Mouse (Mus musculus) myocyte (in vitro differentiated cells): ENCODE results near the gene Gm14137.

Source experiments
- CEBPB ChIP-seq: IDR thresholded peaks from 2 replicates; pipeline ENCODE4 v1.6.1; 2011; ENCODE audit warnings: mild to moderate bottlenecking, moderate library complexity; ENCODE audit not compliant: poor library complexity, insufficient read depth, severe bottlenecking
- MAX ChIP-seq: IDR thresholded peaks from one replicate; pipeline ENCODE4 v1.6.1; 2011; ENCODE audit warnings: low read depth, mild to moderate bottlenecking, control low read depth
- MYOD1 ChIP-seq, 3 experiments: IDR thresholded peaks; one replicate each; pipeline ENCODE4 v1.6.1; 2011; ENCODE audit warnings: control low read depth in 2 of 3, low read depth in 2 of 3, mild to moderate bottlenecking in 2 of 3, moderate library complexity in 1 of 3; ENCODE audit not compliant: insufficient read length in 2 of 3, control insufficient read depth in 1 of 3
- POLR2A ChIP-seq: IDR thresholded peaks from one replicate; pipeline ENCODE4 v1.6.1; 2011; ENCODE audit warnings: low read depth, mild to moderate bottlenecking, control low read depth, moderate library complexity; ENCODE audit not compliant: insufficient read length
- POLR2AphosphoS2 ChIP-seq: IDR thresholded peaks from one replicate; pipeline ENCODE4 v1.6.1; 2011; ENCODE audit warnings: low read depth, control low read depth; ENCODE audit not compliant: insufficient read length
- REST ChIP-seq: IDR thresholded peaks from one replicate; pipeline ENCODE4 v1.6.1; 2011; ENCODE audit warnings: mild to moderate bottlenecking, control low read depth, moderate library complexity; ENCODE audit not compliant: insufficient read depth, insufficient read length
- SRF ChIP-seq: IDR thresholded peaks from one replicate; pipeline ENCODE4 v1.6.1; 2011; ENCODE audit warnings: low read depth; ENCODE audit not compliant: control insufficient read depth, insufficient read length
- USF1 ChIP-seq: IDR thresholded peaks from one replicate; pipeline ENCODE4 v1.6.1; 2011; ENCODE audit warnings: low read depth, mild to moderate bottlenecking, control low read depth, moderate library complexity

GRCm38 (mm10) chr2:119198049-119198448, 23.7 kb downstream of the Gm14137 start:
- TF ChIP-seq USF1 (no peak), MYOD1 (IDR thresholded peaks at IDR 0.05; ENCODE audit: control insufficient read depth in 1 of 3, insufficient read length in 2 of 3, low read depth in 2 of 3) (no peak), POLR2A (no peak), SRF (no peak), MAX (no peak), POLR2AphosphoS2 (no peak), REST (no peak), CEBPB (no peak)
